Mouse (Mus musculus) spleen, adult 12 weeks (tissue): ENCODE data around the gene Rfc4.

Source experiments
- DNase-seq: peaks from one replicate; pipeline ENCODE4 v3.0.0; 2022; ENCODE audit warnings: low spot score

Rfc4 gene

DNA sequence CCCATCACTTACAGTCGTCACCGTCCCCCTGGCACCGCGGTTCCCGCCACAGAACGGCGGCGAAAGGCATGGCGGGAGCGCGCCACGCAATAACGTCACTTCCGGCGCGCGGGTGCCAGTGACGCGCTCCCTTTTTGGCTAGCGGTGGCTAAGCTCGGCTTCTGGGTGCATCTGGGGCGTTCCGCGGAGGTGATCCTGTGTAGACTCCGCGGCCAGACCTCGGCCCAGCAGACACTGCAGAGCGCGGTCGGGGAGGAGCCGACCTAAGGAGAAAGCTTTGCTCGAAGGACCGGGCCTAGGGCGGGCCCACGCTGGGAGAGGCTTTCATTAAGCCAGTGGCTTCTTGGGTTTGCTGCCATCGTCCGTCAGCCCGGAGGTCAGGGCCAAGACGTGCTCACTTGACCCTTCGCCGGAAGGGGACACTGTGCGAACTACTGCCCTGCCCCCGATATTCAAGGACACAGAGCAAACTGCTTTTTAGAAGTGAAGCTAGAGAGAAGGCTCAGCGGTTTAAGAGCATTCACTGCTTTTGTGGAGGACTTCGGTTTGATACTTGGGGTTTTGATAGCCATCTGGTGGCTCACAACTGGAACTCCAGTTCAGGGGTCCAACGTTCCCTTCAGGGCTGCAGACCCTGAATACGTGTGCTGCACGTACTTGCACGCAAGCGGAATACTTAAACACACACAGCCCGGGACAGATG, at the start of gene Rfc4:
Rfc4 (minus strand) TSS at position 65 of the 703 bp plus-strand sequence.
- peak; percentile 90 for DNase-seq

DNA sequence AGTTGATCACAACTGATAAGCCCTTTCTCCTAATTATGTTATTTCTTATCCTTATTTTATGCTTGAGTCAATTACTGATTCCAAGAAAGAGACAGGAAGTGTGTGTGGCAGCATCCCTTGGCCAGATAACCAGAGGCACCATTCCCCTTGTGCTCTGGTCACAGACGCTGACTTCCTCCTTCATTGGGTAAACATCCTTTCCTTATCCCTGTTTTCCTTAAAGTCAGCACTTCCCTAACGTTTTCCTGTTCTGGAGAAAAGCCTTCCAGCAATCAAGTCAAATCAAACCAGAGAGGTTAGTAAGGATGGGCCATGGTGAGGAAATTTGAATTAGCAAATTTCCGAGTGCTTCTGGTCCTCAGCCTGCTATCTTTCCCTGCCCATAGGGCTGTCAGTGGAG, 48.4 kb upstream of the Rfc4 start:
- DNase-seq = no peak

DNA sequence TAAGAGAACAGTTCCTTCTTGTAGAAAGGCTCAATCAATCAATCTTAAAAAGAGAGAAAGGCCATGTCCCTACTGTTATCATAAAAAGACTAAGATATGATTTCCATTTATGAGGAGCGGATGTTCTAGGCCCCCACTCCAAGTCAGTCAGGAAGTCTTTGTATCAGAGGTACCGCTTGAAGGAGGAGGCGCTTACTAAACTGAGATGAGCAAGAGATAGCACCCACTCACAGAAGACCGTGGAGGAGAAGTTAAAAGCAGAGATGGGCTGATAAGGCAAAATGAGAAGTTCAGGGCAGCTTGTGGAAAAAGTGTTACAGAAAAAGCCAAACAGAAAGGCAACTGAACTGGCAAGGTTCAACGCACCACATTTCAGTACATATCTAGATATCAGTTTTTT, 47.3 kb upstream of the Rfc4 start:
- DNase-seq = no peak

DNA sequence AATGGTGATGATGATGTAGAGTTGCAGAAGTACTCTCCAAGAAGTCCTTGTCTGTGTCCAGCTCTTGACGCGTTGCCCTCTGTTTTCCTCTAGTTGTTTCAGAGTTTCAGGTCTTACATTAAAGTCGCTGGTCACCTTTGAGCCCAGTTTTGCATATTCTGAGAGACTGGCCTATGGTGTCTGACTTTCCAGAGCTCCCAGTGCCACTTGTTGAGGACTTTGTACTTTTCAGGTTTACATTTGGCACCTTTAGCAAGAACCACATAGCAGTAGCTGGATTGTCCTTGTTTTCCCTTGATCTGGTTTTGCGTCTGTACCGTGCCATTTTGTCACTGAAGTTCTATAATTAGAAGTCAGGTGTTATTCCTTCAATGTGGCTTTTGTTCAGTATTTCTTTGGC, 46.4 kb upstream of the Rfc4 start:
- DNase-seq = no peak

DNA sequence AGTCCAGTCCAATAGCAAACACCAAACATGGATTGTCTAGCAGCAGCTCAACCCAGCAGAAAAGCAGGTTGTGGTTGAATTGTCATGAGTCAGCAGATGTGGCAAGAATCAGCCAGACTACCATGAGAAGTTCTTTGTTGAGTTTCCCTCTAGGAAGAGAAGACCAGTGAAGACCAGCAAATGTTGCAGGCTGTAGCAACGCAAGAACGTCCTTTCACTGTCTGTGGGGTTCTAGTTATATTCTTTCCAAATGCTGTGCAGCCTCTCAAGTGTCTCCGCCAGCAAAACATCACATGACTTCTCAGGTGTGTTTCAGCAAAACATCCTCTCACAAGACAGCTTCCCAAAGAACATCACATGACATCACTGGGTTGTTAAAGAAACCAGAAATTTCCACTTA, 43.3 kb upstream of the Rfc4 start:
- DNase-seq = no peak

DNA sequence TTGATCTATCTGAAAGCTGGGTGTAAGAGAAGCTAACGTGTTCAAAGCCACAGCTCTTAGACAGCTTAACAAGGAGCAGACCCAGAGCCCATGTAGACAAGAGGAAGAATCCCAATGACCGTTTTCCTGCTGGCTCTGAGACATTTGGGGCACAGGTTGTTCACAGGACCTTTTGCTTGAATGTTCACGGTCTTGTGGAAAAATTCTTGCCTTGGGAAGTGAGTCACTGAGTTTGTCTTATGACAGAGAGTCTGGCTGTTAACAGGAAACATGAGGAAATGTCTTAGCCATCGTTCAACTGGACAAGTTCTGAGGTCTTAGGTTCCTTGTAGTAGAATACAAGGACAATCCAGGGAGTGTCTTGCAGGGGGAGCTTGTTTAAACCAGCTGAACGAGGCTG, 39.5 kb upstream of the Rfc4 start:
- no peak for DNase-seq

DNA sequence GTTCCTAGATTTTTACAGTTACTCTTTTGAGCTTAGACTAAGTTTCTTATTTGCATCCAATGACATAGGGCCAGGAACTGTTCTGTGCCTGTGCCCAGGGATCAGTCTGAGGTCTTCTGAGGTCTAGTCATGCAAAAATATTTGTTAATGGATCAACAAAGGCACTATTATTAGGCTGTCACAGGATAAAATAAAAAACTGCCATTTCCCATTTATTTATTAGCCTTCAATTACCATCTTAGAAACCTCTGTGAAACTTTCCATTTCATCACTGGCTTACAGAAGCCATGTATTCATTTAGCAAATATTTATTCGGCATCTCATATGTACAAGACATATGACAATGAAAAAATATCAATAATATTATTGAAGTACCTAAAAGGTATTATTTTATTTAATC, 39.1 kb upstream of the Rfc4 start:
- no peak for DNase-seq

DNA sequence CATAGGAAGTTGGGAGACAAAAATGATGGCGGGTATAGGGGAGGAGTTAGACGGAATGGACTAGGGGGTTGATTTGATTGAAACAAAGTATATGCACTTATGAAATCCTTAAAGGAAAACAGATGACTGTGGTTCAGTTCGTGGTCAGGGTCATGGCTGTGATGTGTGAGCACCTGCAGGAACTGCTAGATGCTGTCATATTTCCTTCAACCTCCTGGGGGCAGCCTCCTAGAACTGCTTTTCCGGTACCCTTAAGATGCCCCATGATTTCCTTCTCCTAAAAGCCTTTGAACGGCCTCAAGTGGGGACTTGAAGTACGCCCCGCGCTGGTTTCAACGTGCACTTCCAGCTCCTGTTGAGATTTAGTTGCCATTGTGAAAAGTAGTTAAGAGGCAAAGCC, 37.9 kb upstream of the Rfc4 start:
- DNase-seq = no peak

DNA sequence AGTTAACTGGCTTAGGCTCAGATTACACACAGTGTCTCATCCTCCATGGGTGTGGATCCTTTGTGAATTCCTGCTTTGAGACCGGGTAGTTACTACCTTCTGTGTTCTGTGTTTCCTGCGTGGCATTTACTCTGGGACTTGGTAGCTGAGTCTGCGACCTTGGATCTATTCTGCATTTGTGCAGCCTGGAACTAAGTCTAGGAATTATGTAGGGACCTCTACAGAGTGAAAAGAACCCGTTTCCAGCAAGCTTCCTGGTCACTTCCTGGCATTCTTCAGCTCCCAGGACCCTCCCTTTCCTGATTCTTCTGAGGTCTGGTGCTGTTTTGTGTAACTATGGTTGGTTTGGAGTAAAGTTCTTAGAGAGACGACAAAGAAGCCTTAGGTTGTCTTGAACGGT, 36.9 kb upstream of the Rfc4 start:
- DNase-seq = no peak

DNA sequence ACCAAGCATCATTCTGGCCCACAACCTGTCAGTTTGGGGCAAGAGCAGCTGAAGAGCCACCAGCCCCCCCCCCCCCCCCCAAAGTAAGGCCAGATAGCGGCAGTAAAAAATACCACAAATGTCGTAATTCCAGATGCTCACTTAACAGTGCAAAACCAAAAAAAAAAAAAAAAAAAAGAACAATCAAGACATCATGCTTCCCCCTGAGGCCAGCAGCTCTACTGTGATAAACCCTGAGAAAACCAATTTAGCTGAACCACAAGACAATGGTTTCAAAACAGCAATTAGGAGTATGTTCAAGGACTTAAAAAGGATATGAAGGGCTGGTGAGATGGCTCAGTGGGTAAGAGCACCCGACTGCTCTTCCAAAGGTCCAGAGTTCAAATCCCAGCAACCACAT, 34.6 kb upstream of the Rfc4 start:
- no peak for DNase-seq

DNA sequence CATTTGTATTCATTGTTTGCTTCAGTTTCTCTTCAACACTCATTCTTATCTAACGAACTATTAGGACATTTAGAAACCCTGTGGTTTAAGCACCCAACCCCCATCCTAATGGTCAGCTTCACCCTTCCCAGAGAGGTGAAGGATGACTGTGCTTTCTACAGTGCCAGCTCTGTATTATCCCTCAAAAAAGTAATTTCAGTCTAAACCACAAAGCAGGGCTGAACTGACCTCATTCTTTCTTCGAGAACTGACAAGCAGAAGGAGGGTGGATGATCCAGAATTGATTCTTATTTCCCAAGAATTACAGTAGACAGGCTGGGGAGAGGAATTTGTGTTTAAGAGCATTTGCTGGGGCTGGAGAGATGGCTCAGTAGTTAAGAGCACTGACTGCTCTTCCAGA, 32.2 kb upstream of the Rfc4 start:
- no peak for DNase-seq

DNA sequence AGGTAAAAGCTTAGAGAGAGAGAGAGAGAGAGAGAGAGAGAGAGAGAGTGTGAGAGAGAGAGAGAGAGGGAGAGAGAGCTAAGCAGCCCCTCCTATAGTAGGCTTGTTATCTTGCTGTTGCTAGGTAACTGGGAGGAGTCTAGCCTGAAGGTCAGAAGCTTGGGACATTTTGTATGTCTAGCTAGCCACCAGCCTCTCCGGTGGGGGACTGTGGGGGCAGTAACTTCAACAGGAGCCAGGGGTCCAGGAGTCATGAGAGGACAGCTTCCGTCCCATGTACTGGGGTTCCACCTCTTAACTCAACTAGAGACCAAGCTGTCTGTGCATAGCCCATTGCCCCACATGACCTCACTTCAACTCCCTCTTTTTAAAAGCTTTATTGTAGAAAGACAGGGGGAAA, 31.4 kb upstream of the Rfc4 start:
- no peak for DNase-seq

DNA sequence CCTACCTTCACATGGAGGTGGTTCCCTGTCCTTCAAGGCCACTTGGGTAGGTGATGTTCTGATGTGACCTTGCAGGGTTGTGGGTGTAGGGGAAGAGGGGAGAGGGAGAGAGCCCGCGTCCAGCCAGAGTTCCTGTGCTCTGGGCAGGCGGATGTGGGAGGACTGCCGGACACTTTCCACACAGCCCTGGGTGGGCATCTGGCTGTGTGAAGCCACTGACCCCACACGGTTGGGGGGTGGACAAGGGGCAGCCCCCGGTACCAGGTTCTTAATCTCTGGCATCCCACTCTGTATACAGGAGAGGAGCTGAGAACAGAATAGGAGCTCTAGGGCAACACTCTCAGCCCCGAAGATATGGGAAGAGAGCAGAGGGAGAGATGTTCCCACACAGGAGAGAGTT, 30.8 kb upstream of the Rfc4 start:
- DNase-seq = no peak

DNA sequence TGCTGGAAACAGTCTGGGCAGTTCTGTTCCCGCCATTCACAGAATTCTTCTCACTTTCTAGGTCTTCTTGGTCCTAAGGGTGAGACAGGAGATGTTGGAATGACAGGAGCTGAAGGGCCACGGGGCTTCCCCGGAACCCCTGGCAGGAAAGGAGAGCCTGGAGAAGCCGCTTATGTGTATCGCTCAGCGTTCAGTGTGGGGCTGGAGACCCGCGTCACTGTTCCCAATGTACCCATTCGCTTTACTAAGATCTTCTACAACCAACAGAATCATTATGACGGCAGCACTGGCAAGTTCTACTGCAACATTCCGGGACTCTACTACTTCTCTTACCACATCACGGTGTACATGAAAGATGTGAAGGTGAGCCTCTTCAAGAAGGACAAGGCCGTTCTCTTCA, 29.5 kb upstream of the Rfc4 start:
- DNase-seq = no peak

DNA sequence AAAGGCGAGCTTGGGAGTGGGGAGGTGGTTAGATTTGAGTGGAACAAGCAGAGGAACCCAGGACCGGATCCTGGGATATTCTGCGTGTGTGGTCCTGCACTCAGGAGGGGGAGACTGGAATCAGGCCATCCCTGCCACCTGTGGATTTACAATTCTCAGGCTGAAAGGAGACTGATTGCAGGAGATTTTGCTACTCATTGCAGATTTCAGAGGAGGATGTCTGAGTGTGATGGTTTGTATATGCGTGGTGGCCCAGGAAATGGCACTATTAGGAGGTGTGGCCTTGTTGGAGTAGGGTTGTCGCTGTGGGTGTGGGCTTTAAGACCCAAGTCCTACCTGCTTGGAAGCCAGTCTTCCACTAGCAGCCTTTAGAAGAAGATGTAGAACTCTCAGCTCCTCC, 26.7 kb upstream of the Rfc4 start:
- DNase-seq = no peak

DNA sequence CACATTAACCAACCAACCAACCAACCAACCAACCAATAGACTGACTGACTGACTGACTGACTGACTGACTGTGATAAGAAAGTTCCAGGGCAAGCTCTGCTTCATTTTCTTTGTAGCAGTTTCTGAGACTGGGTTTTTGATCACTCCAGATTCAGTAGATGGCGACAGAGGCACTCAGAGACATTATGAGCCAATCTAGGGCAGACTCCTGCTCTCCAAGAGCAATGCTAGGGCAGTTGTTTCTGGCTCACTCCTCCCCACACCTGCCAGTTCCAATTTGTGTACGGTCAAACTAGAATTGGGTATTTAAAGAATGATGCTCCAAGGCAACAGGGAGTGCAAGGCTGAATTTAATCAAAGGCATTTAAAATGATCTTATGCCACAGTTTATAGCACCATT, 23.9 kb upstream of the Rfc4 start:
- DNase-seq = no peak

DNA sequence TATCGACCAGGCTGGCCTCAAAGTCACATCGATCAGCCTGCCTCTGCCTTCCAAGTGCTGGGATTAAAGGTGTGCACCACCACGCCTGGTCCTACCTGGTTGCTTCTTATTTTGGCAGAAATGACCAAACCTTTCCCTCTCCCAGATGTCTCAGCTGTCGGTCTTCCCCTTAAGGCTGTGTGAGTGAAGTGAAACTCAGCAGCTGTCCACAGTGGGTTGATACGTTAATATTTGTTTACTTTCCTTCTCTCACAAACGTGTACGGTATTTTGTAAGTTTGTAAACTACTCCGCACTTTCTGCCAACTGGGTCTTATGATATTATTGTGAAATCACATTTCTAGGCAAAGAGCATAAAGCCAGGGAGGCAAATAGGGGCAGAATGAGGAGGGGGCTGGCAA, 21.9 kb upstream of the Rfc4 start:
- DNase-seq = no peak

DNA sequence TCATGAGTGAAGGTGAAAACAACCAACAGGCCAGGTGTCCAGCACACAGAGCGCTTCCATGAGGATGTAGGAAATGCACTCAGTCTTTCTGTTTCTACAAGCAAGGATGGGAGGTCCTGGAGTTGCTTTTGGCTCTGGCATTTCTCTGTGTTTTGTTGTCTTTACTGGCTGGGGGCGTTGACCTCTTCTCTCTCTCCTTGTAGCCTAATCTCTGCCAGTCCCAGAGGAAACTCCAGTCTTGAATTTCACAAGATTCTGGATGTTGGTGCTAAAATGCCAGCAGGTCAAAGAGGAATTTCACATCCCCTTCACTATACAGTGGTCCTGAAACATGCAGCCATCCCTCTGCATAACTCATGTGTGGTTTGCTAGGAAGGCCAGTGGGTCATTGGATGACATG, 21.4 kb upstream of the Rfc4 start:
- no peak for DNase-seq

DNA sequence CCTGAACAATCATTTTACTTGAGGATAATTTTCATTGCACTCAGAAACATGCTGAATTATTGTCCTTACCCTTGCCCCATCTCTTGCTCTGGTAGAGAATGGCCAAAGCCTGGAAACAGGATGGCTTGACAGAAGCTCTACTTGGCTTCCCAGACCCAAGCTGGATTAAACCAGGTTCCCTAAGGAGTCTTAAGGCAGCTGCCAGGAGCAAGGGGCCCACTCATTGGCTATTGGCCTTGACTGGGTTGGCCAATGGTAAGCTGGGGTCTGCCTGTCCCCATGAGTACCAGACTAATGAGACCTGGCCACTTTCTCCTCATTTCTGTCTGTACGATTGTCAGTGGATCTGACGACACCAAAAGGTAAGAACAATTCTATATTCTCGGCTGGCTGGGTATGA, 18.7 kb upstream of the Rfc4 start, which contains the start of gene Adipoq:
Adipoq (plus strand) TSS at position 257 of the 400 bp plus-strand sequence.
- DNase-seq = no peak

DNA sequence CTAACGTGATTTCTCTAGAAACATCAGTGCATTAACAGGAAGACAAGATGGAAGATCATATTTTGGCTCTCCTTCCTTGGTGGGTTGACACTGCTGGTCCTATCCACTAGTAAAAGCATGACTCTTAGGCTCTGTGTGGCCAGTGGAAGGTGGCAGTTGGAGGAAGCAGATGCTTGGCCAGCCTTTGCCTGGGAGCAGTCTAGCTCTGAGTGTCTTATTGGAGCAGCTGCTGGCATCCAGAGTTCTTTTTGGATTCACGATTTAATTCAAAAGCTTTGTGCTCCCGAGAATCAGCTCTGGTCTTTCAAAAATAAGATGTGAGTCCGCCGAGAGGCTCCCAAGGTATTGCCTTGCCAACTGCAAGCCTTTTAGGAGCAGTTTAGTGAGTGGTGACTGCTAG, 17.7 kb upstream of the Rfc4 start:
- no peak for DNase-seq

DNA sequence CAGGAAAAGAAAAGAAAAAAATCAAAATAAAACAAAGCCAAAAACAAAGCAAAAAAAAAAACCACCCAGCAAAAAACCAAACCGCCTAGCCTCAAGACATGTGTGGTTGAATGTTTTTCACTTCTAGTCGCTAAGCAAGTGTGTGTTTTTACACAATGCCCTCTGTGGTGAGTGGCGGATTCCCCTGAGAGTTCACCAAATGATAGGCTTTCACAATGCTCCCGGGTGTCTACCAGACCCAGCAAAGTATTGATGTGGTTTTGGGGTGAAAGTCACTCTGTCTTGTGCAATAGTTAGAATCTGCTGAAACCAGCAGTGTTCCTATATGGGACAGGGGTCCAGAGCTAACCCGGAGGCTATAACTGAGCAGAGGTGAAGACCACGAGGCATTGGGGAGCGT, 16.8 kb upstream of the Rfc4 start:
- peak; percentile 21 for DNase-seq

DNA sequence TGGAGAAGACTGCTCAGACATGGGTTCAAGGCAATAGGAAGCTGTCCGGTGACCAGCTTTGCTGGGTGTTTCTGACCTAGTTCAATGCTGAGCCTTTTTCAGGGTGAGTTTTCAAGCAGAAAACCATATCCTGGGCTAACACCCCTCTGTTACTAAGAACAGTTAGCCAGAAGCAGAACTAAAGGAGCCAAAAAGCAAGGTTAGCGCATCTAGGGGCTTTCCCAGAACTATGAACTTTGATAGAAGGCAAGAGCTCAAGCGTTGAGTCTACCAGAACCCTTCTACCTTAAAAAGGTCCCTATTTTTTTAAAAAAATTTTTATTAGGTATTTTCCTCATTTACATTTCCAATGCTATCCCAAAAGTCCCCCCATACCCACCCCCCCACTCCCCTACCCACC, 13.4 kb upstream of the Rfc4 start:
- DNase-seq = no peak

DNA sequence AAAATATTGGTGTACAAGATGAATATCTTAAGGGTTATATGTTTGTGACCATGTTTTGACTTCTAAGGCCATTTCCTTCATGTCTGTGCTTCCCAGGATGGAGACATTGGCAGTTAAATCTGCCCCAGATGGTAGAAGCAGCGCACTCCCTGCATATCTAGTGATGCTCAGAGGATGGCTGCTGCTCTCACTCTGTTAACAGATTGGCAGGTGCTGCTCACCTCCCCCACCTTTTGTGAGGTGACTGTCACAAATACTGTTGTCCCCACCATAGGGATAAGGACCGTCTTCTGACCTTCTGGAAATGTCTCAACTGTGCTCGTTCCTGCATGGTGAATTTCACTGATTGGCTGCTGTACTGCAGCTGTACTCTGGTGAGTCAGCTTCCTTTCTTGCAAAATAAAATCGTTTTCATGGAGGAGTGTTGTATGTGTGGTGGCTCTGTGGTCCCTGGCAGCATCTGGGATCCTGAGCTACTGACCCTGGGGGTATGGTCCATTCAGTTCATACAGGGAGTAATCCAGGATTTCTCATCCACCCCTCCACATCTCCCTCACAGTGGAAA, 9.0 kb upstream of the Rfc4 start:
- DNase-seq = no peak

DNA sequence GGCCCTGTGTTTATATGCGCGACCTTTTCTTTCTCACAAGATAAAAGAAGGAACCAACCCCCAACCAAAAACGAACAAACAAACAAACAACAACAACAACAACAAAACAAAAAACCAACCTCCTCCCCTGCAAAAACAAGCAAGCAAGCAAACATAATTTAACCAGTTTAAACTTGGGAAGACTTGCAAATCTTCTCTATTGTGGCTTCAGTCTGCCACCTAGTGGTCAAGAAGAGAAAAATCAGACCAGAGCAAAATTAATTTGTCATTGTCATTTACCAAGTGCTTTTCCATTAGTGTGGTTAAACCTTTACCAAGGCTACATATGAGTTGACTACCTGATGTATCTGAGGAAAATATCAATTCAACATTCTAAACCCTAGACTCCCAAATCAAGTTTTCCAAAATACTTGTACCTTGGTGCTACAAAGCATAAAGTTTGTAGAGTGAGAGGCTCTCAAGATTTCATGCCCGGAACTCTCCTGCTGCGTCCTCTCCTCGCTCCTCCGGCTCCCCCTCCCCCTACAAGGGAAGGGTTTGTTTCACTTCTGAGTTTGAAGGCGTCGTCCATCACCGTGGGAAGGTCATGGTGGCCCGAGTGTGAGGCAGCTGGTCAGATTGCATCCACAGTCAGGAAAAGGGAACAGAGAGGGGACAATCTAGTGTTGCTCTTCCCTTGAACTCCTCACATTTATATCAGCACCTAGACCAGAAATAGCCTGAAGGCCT, 8.0 kb upstream of the Rfc4 start:
- DNase-seq = no peak
